Mouse (Mus musculus): ENCODE data around the gene Mmp9. TPM values are rescaled to one million over a fixed set of nuclear protein-coding genes. Genes with fewer than 3 reads are reported as not detected.

Mmp9 gene
- total RNA-seq, 2 experiments from 2014 or later: 1.4 to 2.2 TPM

DNA sequence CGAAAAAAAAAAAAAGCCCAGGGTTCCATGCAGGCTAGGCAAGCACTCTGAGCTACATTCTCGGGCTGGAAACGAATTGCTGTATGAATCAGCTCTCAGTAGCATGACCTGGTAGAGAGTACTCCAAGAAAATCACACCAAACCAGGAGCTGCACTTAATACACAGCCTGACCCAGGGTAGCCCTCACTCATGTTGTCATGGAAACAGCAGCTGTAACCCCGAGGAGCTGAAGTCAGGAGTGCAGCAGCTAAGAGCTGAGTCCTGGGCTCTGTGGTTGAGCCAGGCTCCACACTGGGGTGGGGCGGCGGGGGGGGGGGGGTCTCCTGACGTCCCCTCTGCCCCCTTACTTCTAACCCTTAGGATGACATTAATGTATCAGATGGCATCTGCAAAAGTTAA is 18.6 kb upstream of the Mmp9 start:
- H3K27ac ChIP-seq: no peak overlapping the region
- no peak for TF ChIP-seq CTCF (conservative IDR thresholded peaks at IDR 0.05)
- H3K4me3 ChIP-seq: no peak overlapping the region
- no peak for DNase-seq (ENCODE audit: low spot score in 2 of 2)

DNA sequence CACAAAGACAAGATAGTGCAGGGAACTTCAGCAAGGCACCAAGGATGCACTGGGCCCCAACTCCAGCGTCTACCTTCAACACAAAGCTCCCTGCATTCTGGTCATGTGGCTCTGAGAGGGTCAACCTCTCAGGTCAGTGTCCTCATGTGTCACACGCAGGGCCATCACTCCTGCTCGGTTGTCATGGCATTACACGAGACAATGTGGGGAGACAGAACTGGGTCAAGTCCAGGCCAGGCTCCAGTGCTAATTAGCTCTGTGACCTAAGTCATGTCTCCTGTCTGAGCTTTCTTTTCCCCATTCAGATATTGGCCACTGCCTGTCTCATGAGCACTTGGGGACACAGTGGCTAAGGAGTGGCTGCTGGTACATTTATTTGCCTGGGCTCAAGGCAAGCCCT is 17.3 kb upstream of the Mmp9 start:
- Histone ChIP-seq H3K4me3 (no peak overlapping the region), H3K27ac (no peak overlapping the region)
- TF ChIP-seq CTCF (conservative IDR thresholded peaks at IDR 0.05): no peak
- no peak for DNase-seq (ENCODE audit: low spot score in 2 of 2)

DNA sequence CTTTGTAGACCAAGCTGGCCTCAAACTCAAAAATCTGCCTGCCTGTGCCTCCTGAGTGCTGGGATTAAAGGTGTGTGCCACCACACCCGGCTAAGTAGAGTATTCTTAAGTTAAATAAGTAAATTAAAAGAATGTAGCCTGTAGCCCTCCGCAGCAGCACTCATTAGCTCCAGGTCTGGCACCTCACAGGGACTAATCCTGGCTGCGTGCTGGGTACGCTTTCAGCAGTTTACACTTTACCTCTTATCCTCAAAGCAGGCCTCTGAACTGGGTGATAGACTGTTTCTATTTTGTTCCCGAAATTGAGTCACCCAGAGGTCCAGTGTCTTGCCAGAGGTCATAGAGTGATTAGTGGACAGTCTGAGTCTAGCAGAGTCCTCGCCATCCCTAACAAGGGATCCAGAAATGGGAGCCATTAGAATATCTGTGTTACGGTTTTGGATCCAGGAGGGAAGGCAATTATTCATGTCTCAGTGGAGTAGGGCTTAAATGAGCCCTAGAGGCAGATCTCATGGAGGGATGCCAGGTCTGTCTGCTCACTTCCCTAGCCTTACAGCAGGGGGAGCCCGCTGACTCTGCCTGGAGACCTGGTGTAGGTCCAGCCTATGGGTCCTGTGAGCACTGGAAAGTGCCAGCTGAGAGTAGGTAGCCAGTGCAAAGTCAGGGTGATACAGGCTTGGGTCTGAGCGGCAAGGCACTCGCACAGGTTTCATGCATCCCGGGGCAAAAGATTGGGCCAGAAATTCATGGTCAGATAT is 16.3 kb upstream of the Mmp9 start:
- peak; percentile 96 for TF ChIP-seq CTCF (conservative IDR thresholded peaks at IDR 0.05)
- H3K4me3 ChIP-seq: no peak overlapping the region
- no peak overlapping the region for H3K27ac ChIP-seq
- peak; percentile 89 to 92 for DNase-seq (ENCODE audit: low spot score in 2 of 2)

DNA sequence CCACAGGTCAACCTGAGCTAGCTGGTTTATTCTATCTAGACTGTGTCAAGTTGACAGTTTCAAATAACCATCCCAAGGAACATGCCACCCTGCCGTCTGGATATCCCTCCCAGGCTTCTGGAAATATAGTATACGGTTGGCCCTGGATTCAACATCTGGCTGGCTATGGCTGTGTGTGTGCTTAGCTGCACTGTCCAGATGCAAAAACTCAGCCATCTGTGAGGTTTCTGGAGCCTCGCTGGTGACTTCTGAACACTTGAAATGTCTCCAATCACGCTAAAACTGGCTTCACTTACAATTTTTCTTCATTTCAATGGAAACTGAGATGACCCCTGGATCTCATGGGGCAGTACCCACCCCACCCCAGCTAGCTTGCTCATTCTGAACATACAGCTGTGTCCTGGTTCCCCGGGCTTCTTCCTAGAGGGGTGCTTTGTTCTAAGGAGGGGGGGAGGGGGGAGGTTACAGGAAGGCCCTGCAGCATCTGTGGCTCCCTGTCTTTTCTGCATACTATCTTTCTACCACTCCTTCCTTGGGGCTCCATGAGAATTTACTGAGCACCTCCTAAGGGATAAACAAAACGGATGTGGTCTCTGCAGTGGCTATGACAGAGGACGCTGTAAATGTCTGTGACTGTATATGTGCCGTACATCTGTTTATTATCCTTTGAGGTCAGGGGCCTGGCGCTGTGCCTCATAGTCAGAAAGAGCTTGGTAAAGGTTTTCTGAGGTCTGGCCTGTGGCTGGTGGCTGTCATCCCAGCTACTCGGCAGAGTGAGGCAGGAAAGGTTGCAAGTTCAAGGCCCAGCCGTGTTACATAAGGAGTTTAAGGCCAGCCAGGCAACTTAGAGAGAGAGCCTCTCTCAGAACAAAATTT is 9.6 kb upstream of the Mmp9 start:
- no peak for TF ChIP-seq CTCF (conservative IDR thresholded peaks at IDR 0.05)
- no peak for DNase-seq (ENCODE audit: low spot score in 2 of 2)
- no peak overlapping the region for H3K4me3 ChIP-seq
- H3K27ac ChIP-seq: no peak overlapping the region

DNA sequence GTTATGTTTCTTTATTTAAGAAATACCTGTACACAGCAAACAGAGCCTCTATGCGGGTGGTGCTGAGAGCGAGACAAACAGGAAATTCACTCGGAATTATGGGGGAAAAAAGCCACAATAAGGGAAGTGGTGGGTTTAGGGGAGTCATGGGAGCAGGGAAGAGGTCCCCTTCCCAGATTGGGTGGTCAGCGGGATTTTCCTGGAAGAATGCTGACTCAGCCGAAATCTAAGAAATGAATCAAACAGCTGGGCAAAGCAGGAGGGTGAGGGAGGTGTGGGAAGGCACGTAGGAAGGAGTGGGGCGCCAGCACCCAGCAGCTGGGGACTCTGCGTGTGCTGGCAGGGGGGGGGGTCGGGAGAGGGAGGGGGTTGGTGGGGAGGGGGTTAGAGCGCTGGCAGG is 7.0 kb upstream of the Mmp9 start:
- Histone ChIP-seq H3K4me3 (no peak overlapping the region), H3K27ac (no peak overlapping the region)
- DNase-seq (ENCODE audit: low spot score in 2 of 2): no peak
- TF ChIP-seq CTCF (conservative IDR thresholded peaks at IDR 0.05): no peak

DNA sequence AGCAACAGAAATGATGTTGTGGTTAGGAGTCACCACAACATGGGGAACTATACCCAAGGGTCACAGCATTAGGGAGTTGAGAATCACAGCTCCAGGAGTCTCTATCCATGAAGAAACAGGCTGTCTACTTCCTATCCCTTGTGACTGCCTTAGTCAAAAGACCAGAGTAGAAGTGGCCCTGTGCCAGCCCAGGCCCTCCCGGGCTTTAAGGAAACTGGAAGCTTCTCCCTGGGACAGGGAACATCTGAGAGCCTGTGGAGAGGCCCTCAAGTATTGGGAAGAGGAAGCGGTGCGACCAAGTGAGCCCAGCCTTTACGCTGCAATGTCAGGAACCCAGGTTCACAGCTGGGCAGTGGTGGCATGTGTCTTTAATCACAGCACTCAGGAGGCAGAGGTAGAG is 4.6 kb upstream of the Mmp9 start:
- no peak for TF ChIP-seq CTCF (conservative IDR thresholded peaks at IDR 0.05)
- no peak for DNase-seq (ENCODE audit: low spot score in 2 of 2)
- Histone ChIP-seq H3K27ac (no peak overlapping the region), H3K4me3 (no peak overlapping the region)

DNA sequence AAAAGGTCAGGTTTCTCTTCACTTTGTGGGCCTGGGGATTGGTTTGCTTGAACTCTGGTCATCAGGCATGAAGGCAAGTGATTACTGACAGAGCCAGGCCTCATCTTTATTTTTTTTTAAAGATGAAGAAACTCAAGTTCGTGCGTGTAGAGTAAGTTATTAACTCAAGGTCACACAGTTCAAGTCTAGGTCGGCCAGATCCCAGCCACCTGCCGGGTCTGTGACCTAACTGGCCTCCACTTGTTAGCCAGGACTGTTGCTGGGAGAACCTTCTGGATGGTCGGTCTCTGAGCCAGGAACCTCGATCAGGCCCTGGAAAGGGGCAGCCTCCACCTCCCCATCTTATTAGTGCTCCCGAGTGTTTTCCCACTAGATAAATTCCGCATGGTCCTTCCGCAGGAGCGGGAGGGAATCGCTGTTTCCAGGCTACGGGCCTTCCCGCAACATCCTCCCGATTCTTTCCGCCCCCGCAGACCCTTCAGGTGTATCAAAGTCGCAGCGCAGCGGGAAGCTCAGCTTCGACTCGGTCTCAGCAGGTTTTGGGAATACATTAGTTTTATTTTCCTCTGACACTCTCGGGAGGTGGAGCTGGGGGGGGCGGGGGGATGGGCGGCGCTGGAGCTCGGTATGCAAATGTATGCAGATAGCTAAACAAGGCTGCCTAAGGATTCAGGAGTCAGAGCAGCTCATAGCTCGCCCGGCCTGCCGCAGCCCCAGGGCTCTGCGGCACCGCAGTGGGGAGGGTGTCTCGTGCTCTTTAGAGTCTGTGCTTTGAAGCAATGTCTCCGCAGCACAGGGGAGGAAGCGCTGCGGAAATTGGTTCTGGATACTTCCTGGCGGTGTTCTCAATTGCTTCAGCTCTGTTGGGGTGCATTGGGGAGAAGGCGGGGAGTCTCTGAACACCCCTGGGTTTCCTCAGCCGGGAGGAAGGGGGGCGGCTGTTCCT is 2.2 kb upstream of the Mmp9 start:
- TF ChIP-seq CTCF (conservative IDR thresholded peaks at IDR 0.05): no peak
- Histone ChIP-seq H3K4me3 (peak overlapping the region; percentile 59), H3K27ac (peak overlapping the region; percentile 90)
- peak; percentile 39 to 49 for DNase-seq (ENCODE audit: low spot score in 2 of 2)

DNA sequence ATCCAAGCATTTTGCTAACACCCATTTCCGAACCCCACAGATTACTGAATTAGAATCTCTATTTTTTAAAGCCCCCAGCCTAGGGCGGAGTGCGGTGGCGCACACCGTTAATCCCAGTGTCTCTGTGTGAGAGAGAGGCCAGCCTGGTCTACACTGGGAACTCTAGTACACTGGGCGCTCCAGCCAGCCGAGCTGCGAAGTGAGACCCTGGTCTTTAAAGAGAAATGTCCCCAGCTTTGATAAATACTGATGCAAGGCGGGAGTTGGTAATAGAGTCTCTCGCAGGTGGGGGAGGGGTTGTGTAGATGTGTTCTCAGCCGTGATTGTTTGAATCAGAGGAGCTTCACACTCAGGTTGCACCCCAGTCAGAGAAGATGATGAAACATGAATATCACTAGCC is 1.5 kb upstream of the Mmp9 start:
- Histone ChIP-seq H3K27ac (peak overlapping the region; percentile 90), H3K4me3 (peak overlapping the region; percentile 59)
- TF ChIP-seq CTCF (conservative IDR thresholded peaks at IDR 0.05): no peak
- DNase-seq (ENCODE audit: low spot score in 2 of 2): peak in 1 of 2 experiments; percentile 22

DNA sequence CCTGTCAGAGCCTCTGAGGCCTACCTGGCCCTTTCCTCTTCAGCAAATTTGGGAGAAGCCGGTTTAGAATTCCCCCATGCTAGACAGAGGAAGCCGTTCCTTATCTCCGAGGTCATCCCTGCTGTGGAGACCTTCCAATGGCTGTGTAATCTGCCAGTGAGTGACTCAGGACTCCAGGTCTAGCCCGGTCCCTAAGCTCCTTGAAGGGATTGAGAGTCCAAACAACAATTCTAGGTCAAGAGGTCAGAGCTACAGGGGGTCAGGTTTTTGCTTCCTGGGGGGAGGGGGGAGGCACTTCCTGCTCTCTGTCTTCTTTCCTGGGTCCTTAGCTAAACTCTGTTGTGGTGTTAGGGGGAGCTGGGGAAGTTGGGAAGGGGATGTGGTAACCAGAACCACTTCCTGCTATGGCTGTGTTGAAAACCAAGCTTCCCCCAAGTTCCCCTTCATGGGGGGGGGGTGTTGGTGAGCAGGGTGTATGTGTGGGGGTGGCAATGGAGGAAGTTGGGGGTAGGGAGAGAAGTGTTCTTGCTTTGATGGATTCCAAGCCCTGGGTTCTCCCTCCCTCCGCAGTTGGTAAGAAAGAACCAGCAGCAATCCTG is 2.2 kb downstream of the Mmp9 start:
- Histone ChIP-seq H3K27ac (no peak overlapping the region), H3K4me3 (no peak overlapping the region)
- no peak for DNase-seq (ENCODE audit: low spot score in 2 of 2)
- no peak for TF ChIP-seq CTCF (conservative IDR thresholded peaks at IDR 0.05)

DNA sequence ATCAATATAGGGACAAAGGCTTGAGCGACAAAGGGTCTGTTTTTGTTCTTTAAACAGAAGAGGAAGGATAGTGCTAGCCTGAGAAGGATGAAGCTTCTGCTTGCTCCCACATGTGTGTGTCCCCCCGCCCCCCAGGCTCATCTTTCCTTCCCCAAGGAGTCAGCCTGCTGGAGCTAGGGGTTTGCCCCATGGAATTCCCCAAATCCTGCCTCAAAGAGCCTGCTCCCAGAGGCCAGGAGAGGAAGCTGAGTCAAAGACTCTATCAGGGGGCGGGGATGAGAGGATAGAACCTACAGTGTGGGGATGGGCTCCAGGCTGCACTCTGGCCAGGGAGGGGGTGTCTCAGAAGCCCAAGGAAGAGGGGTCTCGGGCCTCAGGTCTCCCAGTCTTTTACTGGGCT is 6.9 kb downstream of the Mmp9 start:
- no peak overlapping the region for H3K27ac ChIP-seq
- TF ChIP-seq CTCF (conservative IDR thresholded peaks at IDR 0.05): no peak
- no peak overlapping the region for H3K4me3 ChIP-seq
- no peak for DNase-seq (ENCODE audit: low spot score in 2 of 2)

DNA sequence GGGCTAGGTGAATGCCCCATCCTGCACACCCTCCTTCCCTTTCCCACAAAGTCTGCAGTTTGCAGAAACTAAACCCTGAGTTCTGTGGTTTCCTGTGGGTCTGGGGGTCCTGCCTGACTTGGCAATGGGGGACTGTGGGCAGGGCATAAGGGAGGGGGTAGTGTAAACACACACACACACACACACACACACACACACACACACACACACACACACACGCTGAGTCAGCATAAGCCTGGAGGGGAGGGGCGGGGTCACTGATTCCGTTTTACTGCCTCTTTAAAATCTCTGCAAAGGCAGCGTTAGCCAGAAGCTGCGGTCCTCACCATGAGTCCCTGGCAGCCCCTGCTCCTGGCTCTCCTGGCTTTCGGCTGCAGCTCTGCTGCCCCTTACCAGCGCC is 7.3 kb downstream of the Mmp9 start:
- no peak overlapping the region for H3K4me3 ChIP-seq
- no peak for TF ChIP-seq CTCF (conservative IDR thresholded peaks at IDR 0.05)
- H3K27ac ChIP-seq: no peak overlapping the region
- no peak for DNase-seq (ENCODE audit: low spot score in 2 of 2)

DNA sequence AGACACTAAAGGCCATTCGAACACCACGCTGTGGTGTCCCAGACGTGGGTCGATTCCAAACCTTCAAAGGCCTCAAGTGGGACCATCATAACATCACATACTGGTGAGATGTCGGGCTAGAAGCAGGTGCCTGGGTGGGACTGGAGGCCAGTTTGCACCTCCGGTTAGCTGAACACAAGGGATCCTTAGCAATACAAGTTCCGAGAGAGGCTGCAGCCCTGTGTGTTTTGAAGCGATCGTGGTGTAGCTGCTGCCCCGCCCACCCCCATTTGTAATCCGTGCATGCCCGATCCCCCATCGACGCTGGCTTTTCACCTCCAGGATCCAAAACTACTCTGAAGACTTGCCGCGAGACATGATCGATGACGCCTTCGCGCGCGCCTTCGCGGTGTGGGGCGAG is 8.4 kb downstream of the Mmp9 start:
- Histone ChIP-seq H3K4me3 (no peak overlapping the region), H3K27ac (no peak overlapping the region)
- no peak for TF ChIP-seq CTCF (conservative IDR thresholded peaks at IDR 0.05)
- DNase-seq (ENCODE audit: low spot score in 2 of 2): no peak

Measured in layer of hippocampus, adult 2 months (tissue).